Mouse (Mus musculus): ENCODE results near the gene Wdr83. TPM values are rescaled to one million over a fixed set of nuclear protein-coding genes. Genes with fewer than 3 reads are reported as not detected.

Gene Wdr83
- polyA plus RNA-seq, 2 experiments from 2014 or later = 41.0 to 56.0 TPM

DNA sequence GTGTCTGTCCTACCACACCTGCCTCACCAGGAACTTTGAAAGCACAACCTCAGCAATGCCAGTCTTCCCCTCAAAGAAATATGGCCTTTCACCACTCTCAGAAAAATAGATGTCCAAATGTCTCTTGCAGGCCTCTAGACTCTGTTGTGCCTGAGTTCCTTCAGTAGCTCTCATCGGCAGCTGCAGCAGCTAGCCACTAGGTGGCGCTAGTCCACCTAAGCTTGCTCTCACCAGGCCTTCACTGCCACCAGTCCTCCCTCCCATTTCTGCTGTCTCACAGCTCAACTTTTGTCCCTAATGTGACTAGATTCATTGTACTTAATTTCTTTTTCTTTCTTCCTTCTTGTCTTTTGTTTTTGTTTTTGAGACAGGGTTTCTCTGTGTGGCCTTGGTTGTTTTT is 4.1 kb downstream of the Wdr83 start:
- peak; percentile 68 for ATAC-seq

DNA sequence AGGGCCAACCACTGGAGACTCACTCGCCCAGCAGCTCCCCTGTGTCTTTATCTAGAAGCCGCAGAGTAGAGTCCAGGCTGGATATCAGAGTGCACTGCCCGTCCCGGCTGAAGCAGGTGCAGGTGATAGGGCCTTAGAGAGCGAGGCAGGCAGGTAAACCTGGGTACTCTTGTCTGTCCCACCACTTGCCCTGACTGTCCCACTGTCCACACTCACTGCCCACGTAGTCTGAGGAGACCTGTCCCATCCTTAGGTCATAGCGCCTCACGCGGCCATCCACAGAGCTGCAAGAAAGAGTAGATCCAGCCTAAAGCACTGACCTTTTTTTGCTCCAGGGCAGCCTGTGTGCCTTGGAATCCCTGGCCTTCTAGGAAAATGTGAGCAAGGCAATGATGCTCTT is 5.1 kb downstream of the Wdr83 start:
- ATAC-seq = no peak

DNA sequence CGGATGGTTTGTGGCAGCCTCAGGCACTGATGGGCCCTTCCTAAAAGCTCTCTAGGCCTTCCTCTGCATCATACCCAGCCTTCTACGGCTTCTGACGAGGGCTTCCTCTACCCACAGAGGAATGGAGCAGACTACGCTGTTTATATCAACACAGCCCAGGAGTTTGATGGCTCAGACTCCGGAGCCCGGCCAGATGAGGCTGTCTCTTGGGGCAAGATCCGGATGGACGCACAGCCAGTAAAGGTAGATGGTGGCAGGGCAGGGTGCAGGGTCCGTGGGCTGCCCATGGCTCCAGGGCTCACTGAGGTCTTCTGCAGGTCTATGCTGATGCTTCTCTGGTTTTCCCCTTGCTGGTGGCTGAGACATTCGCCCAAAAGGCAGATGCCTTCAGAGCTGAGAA is 6.5 kb downstream of the Wdr83 start:
- no peak for ATAC-seq

DNA sequence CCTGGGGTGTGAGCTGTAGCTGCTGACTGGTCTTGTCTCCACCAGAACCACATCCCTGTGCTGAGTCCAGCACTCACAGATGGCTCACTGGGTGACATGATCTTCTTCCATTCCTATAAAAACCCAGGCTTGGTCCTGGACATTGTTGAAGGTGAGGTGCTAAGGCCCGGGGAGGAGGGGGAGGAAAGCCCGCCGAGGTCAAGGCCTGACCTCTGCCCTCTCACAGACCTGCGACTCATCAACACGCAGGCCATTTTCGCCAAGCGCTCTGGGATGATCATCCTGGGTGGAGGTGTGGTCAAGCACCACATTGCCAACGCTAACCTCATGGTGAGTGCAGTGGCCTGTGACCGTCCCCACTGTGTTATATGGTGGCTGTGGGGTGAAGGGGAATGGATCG is 6.9 kb downstream of the Wdr83 start:
- no peak for ATAC-seq

DNA sequence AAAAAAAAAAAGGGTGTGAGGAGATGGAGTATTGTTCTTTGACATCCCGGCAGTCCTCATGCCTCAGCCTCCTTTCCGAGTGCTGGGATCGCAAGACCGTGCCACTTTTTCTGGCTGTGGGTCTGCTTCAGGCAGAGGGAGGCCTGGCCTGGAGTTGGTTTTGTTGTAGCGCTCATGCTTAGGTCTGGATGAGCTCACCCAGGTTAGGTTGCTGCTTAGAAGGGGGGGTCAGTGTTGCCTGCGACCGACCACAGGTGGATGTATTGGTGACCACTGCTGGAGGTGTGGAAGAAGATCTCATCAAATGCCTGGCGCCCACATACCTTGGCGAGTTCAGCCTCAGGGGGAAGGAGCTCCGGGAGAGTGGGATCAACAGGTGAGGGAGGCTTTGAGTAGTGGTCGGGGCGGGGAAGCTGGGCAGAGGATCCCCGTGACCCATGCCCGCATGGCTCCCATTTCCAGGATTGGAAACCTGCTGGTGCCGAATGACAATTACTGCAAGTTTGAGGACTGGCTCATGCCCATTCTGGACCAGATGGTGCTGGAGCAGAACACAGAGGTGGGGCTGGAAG is 8.0 kb downstream of the Wdr83 start:
- ATAC-seq = no peak

DNA sequence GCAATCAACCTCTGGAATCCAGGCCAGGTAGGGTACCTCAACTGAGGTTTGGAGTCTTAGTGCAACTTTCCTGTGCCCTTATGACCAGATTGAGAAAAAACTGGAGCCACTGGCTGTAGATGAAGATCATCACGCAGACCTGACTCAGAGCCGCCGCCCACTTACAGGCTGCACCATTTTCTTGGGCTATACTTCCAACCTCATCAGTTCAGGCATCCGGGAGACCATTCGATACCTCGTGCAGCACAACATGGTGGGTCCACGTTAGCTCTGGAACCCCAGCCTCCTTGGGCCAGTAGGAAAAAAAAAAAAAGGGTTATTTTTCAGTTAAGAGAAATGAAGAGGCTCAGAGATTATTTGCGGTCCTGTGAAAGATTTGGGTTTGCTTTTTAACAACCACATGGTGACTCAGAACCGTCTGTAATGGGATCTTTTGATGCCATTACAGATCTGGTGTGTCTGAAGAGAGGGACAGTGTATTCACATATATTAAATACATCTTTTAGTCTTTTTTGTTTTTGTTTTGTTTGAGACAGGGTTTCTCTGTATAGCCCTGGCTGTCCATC is 8.7 kb downstream of the Wdr83 start:
- ATAC-seq = no peak

DNA sequence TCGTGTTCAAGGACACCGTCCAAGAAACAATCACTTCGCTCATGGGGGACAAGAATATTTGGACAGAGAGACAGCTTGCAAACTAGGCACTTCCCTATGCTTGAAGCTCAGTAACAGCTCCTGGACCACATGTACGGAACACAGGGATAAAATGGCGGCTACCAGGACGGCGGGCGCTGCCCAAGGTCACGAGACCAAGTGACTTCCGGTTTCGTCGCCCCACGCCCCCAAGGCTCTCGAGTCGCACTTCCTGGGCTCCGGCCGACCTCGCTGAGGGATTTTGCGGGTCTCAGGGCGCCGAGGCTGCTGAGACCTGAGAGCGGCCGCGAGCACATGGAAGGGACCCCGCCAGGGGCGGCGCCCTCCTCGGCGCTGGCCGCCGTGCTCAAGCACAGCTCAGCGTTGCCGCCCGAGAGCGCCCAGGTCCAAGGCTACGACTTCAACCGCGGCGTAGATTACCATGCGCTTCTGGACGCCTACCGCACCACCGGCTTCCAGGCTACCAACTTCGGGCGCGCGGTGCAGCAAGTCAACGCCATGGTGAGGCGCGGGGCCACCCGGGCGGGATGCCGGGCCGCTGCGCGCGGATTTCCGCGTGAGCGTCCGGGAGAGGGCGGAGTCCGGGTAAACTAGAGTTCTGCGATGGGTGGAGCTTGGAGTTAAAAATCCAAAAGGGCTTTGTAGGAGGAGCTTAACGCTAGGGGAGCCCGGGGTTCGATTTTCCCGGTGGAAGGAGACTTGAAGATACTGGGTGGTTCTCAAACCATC is 9.4 kb downstream of the Wdr83 start, which contains the start of gene Dhps:
Gene Dhps, plus strand, starts transcription at position 244 of the 768 bp plus-strand sequence.
- peak; percentile 91 for ATAC-seq

DNA sequence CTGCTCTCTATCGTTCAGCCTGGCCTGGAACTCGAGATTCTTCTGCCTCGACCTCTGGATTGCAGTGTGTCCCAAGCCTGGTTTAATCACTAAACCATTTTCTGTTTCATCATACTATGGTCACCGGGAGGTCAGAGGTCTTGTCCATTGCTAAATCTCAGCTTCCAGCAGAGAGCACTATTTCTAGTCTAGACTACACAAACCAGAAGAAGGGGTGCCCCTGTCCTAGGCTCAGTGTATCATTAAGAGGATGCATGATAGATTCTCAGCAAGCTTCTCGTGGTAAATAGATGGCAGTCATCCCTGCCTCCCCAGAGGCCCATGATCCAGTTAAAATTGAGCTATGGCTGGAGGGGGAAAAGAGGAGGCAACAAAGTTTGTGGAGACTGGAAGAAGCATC is 10.1 kb downstream of the Wdr83 start:
- no peak for ATAC-seq

DNA sequence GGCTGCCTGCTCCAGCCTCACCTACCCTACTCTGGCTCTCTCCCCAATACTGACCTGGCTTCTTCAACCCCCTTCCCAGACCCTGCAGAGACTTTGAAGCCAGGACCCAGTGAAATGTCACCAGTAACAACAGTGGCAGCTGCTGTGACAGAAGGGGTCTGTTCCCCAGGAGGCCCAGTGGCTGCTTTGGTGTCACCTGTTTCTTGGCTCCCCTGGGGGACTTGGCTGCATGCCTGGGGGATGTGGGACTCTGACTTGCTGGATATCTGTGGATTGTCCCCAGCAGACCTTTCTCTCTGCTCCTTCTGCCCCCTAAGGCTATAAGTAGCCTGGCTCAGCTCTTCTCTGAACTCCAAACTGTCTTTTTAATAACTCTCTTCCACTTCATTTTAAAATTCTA is 13.1 kb downstream of the Wdr83 start, which contains the start of gene Gm5741:
Gene Gm5741, minus strand, starts transcription at position 1 of the 400 bp plus-strand sequence.
- no peak for ATAC-seq

DNA sequence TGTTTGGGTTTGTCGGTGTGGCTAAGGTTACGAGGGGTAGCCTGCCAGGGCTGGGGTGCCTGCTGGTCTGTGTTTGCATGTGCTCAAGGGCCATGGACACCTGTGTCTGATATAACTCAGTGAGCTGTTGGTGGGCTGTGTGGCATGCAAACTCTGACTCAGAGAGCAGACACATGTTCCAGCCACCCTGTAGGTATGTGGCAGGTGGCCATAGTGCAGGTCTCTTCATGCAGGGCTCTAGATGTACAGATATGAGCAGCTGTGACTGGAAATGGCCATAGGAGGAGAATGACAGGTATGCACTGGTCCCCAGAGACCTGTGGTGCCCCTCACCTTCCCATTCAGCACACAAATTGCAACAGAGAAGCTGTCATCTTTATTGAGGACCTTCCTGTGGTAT is 14.0 kb downstream of the Wdr83 start:
- ATAC-seq = no peak

DNA sequence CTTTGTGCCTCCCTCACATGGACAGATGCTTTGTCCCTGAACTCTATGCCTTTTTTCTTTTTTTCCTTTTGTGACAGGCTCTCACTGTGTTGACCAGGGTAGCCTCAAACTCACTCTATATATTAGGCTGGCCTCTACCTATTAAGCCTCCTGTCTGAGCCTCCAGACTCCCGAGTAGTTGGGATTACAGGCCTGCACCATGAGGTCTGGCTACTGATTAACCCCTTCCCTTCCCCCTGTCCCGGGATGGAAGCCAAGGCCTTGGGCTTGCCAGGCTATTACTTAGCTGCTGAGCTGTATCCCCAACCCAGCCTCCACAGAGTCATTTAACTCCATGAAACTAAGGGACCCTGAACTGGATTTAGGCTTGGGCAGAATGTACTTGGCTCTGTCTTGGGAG is 15.9 kb downstream of the Wdr83 start:
- ATAC-seq = no peak

DNA sequence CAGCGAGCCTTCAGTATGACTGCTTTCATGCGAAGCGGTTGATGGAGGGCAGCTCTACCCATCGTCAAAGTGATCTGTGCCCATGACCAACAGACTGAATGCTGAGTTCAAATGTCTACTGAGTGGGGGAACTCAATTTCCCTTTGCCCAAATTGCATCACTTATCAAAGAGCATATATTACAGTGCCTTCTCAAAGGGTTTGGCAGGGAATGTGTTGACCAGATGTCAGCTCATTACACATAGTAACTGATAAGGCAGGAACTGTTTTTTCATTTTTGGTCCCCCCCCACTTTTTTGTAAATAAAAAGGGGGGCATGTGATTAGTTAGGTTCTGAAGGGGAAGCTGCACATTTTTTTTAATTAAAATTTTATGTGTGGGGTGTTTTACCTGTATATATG is 18.5 kb downstream of the Wdr83 start:
- no peak for ATAC-seq

DNA sequence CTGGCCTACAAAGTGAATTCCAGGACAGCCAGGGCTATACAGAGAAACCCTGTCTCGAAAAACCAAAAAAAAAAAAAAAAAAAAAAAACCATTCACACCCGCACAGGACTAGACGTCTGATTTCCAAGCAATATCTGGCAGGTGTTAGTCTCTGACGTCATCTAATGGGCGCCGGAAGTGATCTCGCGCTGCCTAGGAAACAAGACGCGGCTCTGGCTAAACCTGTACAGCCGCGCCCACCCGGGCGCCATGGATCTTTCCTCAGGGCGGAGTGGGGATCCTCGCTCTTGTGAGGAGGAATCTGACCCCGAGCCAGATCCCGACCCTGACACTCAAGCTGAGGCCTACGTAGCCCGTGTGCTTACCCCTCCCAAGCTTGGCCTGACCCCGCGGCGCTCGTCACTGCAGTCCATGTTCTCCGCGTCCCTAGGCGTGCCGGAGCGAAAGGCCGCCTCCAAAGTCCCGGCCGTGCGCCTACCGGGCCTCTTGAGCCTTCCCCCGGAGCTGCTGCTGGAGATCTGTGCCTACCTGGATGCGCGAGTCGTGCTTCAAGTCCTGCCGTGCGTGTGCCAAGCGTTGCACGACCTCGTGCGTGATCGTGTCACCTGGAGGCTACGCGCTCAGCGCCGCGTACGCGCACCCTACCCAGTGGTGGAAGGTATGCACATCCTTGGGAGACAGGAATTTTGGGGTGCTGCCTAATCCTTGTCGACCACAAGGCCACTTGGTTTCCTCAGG is 21.1 kb downstream of the Wdr83 start, which contains the start of gene Fbxw9:
Gene Fbxw9, plus strand, starts transcription at position 177 of the 738 bp plus-strand sequence.
- peak; percentile 99 for ATAC-seq

DNA sequence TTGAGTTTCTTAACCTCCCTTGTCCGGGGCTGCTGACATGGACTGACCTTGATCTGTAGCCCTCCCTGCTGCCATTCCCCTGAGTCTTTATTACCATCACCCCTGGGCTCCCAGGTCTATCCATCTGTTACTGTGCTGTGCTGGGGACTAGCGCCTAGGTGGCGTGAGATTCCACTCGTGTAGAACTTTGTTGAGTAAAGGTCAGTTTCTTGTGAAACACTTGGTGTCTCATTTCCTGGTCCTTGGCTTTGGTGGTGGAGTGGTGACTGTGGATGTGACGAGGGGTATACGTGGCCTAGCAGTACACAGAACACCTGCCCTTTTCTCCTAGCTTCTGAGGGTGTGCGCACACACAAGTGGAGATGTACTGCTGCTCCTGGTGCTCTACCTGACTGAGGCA is 23.7 kb downstream of the Wdr83 start:
- no peak for ATAC-seq

DNA sequence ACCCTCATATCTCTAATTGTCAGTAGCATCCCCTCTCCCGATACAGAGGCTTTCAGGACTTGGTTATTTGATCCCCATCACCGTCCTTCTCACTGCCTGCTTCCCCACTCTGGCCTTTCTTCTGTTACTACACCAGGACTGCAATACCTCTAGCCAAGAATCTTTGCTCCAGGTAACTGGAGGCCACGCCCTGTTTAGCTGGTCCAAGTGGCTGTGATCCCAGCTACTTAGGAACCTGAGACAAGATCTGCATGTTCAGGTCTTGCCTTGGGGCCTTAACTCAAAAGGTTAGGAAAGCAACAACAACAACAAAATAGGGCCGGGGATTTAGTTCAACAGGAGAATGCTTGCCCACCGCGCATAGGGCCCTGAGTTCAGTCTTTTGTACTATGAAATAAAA is 37.5 kb downstream of the Wdr83 start:
- ATAC-seq = no peak

DNA sequence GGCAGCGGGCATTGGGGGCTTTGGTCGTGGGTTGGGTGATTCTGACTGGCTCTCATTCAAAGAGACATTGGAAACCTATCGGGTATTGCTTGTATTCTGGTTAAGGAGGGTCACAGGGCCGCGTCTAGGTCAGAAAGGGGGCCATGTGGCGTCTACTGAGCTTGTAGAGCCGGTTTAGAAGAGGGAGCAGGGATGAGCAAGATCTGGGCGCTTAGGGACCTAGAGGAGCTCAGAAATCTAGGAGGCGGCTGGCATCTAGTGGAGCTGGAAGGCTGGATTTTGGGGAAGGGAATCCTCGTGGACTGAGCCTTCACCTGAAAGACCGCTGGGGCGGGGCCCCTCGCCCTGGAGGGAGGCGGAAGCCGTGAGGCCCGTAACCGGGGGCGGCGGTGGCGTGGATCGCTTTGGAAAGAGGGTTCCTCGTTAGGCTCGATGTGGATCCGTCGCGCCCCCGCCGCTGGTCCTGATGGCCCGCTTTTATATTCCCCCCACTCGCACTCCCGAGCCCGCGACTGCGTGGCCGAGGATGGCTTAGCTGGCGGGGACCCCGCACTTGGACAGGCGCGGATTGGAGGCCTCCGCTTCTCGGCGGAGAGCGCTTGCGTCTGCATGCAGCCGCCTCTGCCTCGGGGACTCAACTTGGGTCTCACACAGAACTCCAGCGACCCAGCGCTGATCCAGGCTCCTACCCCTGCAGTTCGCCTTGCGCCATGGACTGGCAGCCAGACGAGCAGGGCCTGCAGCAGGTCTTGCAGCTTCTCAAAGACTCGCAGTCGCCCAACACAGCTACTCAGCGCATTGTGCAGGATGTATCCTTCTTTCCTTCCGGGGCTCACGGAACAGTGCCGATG is 43.2 kb downstream of the Wdr83 start:
- peak; percentile 31 for ATAC-seq

DNA sequence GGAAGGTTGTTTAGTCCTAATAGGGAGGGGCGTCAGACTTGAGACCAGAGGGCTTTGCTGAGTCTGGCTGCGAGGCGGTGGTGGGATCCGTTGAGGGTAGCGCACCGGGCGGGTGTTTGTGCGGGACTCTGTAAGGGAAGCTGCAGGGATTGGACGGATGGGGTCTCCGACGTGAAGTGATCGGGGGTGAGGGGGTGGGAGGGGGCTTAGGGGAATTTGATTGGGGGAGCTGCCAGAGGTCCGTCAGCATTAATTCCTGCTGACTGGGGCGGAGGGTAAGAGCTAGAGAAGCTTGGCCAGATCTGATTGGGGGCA is 43.8 kb downstream of the Wdr83 start:
- no peak for ATAC-seq

DNA sequence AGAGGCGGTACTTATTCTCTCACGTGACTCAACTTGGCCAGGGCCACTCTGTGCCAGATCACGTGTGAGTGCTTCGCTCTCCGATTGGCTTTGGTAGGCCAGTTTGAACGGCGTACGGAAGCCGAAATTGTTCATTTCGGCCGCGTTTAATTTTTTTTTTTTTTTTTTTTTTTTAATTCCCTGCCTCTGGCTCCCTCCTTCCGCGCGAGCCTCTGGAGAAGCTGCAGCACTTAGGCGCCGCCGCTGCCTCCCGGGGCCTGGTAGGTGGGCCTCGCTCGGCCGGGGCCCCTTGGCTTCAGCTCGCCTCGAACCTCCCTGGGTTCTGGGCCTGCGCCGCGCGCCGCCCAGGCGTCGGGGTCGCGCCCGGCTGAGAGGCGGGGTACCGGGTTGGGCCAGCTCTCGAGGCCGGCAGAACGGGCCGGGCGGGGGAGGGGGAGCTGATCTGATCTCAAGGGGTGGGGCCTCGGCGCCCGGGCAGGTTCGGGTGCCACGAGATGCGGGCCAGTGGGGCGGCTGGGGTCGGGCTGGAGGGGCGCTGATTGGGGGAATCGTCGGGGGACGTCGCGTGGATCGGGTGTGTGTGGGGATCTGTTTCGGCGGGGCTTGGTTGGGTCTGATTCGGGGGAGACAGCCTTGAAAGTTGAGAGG is 44.3 kb downstream of the Wdr83 start, which contains the start of gene Tnpo2:
Gene Tnpo2, plus strand, starts transcription at position 198 of the 648 bp plus-strand sequence.
- ATAC-seq = peak; percentile 91

DNA sequence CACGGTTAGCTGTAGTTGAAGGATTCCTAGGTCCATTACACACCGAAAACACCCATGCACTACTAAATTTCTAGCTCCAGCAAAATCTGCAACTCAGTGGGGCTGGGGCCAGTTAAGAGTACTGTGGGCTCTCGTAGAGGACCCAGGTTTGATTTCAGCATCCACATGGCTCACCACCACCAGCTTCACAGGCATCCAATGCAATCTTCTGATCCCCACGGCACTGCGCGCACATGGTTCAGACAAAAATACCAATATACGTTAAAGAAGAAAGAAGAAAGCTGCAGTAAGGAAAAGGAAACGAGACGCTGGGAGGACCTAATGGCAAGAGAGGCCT is 44.8 kb downstream of the Wdr83 start:
- ATAC-seq = peak; percentile 20

DNA sequence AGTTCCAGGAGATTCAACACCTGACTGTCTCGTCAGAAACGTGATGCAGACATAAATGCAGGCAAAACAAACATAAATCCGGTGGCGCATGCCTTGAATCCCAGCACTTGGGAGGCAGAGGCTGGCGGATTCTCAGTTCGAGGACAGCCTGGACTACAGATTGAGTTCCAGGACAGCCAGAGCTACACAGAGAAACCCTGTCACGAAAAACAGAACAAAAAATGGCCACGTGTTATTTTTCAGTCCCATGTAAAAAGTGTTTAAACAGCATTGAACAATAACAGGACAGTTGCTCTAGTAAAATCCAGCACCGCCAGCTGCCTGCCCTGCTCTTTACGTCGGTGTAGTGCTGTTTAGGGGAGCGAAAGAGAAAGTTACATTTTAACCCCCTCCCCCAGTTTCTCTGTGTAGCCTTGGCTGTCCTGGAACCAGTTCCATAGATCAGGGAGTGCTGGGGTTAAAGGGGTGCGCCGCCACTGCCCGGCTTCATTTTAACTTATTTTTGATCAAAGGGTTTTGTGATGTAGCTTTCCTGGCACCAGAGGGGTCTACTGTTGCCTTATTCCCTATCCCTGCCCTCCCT is 45.3 kb downstream of the Wdr83 start:
- no peak for ATAC-seq

DNA sequence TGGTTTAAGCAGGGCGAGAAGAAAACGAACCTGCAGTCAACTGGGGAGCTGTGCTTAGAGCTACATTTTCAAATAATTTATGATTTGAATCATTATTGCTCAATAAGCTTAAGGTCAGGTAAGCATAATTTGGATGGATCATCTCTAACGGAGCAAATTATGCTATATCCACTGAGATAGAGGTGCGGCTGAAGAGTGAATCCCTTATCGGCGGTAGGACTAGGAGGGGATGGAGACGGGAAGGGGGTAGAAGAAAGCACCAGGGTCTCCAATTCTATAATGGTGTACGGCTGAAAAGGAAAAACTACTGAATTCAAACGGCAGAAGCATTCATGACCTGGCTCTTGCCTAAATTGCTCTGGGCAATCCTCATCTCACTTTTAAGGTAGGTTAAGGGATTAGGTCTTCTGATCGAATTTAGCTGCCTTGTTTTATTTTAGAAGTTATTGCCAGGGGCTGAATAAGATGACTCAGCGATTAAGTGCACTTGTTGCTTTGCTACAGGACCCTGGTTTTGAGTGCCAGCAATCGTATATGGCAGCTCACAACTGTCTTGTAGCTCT is 45.9 kb downstream of the Wdr83 start:
- no peak for ATAC-seq
